ENCODE assay signal across 13 mouse cellular contexts in genomic region chr14:72738776-72739175, GRCm38 (mm10).
"Had no signal": no experiment of that assay in that cellular context is flagged by ENCODE, and none has a peak within 500 bp of the region (broad histone marks: within the 10 kb centered on the region; RNA-seq: fewer than 3 reads in every experiment).

No protein-coding gene starts in this region.

- H3K36me3 ChIP-seq: limb, embryonic 10.5 days; liver, embryonic 15.5 days; midbrain, embryonic 15.5 days; neural tube, embryonic 13.5 days had no signal

- H3K27me3 ChIP-seq: liver, embryonic 15.5 days; megakaryocyte, embryonic 14.5 days; midbrain, embryonic 15.5 days; neural tube, embryonic 13.5 days had no signal

- H3K4me3 ChIP-seq: limb, embryonic 10.5 days; liver, embryonic 15.5 days; midbrain, embryonic 15.5 days; neural tube, embryonic 13.5 days had no signal

- H3K4me1 ChIP-seq: limb, embryonic 10.5 days; liver, embryonic 15.5 days; midbrain, embryonic 15.5 days had no signal

- H3K4me2 ChIP-seq: liver, embryonic 11.5 days; liver, embryonic 15.5 days; midbrain, embryonic 11.5 days; midbrain, embryonic 15.5 days; neural tube, embryonic 13.5 days had no signal

- DNase-seq: kidney, adult 11 months; lung, adult 2 months; lung, postnatal 10 days; right cerebral cortex, postnatal 14 days; thymus, postnatal 36 days had no signal

- H3K9ac ChIP-seq: liver, embryonic 15.5 days; midbrain, embryonic 15.5 days; neural tube, embryonic 13.5 days had no signal

- H3K9me3 ChIP-seq: limb, embryonic 10.5 days; liver, embryonic 15.5 days; megakaryocyte, embryonic 14.5 days; midbrain, embryonic 15.5 days; neural tube, embryonic 13.5 days had no signal

- ATAC-seq: midbrain, embryonic 15.5 days had no signal

- H3K27ac ChIP-seq: limb, embryonic 10.5 days; liver, embryonic 15.5 days; macrophage; midbrain, embryonic 15.5 days; neural tube, embryonic 13.5 days had no signal
